Mouse (Mus musculus): ENCODE measurements around the gene Aanat.

DNA sequence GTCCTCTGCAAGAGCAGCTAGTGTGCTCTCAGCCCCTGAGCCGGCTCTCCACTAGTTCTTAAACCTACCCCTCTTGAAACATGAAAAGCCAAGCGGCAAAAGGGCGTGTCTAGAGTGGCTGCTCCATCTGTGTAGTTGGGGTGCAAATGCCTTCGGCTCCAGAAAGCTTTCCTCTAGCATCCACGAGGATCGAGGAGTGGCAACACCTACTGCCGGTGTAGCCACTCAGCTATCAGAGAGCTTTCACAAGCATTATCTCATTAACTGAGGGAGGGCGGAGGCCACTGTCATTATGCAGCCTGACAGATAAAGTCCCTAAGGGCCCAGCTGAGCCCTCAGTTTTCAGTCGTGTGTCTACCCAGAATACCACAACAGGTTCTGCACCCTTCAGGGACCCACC, 33.8 kb downstream of the Aanat start:
- no peak for TF ChIP-seq POLR2AphosphoS5 (IDR thresholded peaks at IDR 0.05; ENCODE audit: insufficient replicate concordance, low read depth, low read length)
- TF ChIP-seq CTCF (IDR thresholded peaks at IDR 0.05; ENCODE audit: low read depth, low read length) = no peak
- no peak for TF ChIP-seq GATA1 (IDR thresholded peaks at IDR 0.05; ENCODE audit: borderline replicate concordance, low read length)

All from G1E (cell line).